Mouse (Mus musculus) Patski (cell line): ENCODE measurements around the gene Lnx2. TPM values are rescaled to one million over a fixed set of nuclear protein-coding genes. Genes with fewer than 3 reads are reported as not detected.

Experiments
- ATAC-seq: fragments of 100-300 bp; one replicate; pipeline ENCODE4 v1.8.0; 2021
- CTCF ChIA-PET: fragments of 350-600 bp; sonication (Branson Sonifier 250); formaldehyde crosslinking; loops from one replicate; lab custom pipeline; 2022; ENCODE audit warnings: inconsistent platforms; lab: Charles Lee
- POLR2A ChIA-PET: fragments of 350-600 bp; sonication (Branson Sonifier 250); formaldehyde crosslinking; loops from one replicate; lab custom pipeline; 2022; ENCODE audit warnings: antibody characterized with exemption, inconsistent platforms; lab: Charles Lee
- DNase-seq: peaks from one replicate; pipeline ENCODE4 v3.0.0-alpha.2; 2011; ENCODE audit warnings: low read depth, low spot score
- H3K27me3 ChIP-seq: fragments of 371-371 bp; one replicate; pipeline ENCODE4 v1.5.1; 2021
- CTCF ChIP-seq: fragments of 100-300 bp; IDR thresholded peaks from one replicate; pipeline ENCODE4 v1.5.1; 2021
- in situ Hi-C: fragments of 300-500 bp; cut with MboI; formaldehyde crosslinking; loops from 3 replicates; pipeline ENCODE4 v1.11.1; 2018; ENCODE audit warnings: low pct_unique_long_range_greater_than_20kb, mixed read lengths
- polyA plus RNA-seq: library from polyadenylated mRNA; unstranded; gene quantifications from one replicate; pipeline ENCODE4 v1.2.3, GENCODE M21; 2021

The Lnx2 gene
- polyA plus RNA-seq, 1 experiment from 2014 or later, result 15.4 TPM

- CTCF ChIA-PET, result interaction anchor here (0.7 to 1.5 kb wide), 4 partner anchors 9 to 198 kb away, joined by 3 to 4 read pairs (median 3); no protein-coding TSS in a partner anchor
- in situ Hi-C loops, result no loop called here
These were observed 38.8 kb downstream of the Lnx2 start for GRCm38 (mm10) chr5:147037601-147038000.

GRCm38 (mm10) chr5:147036661-147037060, 39.7 kb downstream of the Lnx2 start:
- POLR2A ChIA-PET, result no interaction called here
- no peak for TF ChIP-seq CTCF
- ATAC-seq, result no peak
- no peak for DNase-seq
- in situ Hi-C loops, result no loop called here
- no peaks in the 10 kb centered on the region for H3K27me3 ChIP-seq
- CTCF ChIA-PET, result interaction anchor here (1.1 kb wide), 1 partner anchor 36 kb away, joined by 3 read pairs; no protein-coding TSS in a partner anchor

More at GRCm38 (mm10) chr5:147037601-147038000, 38.8 kb downstream of the Lnx2 start:
- TF ChIP-seq CTCF, result no peak
- DNase-seq (no peak), ATAC-seq (no peak)
- no peaks in the 10 kb centered on the region for H3K27me3 ChIP-seq
- POLR2A ChIA-PET, result interaction anchor here (0.6 kb wide), 1 partner anchor 51 kb away, joined by 4 read pairs; no protein-coding TSS in a partner anchor

- TF ChIP-seq CTCF, result no peak
- ChIA-PET POLR2A (no interaction called here), CTCF (interaction anchor here (1.1 kb wide), 1 partner anchor 36 kb away, joined by 3 read pairs; no protein-coding TSS in a partner anchor)
- no peaks in the 10 kb centered on the region for H3K27me3 ChIP-seq
- DNase-seq, result no peak
- in situ Hi-C loops, result no loop called here
- ATAC-seq, result no peak
These were observed 40.4 kb downstream of the Lnx2 start for GRCm38 (mm10) chr5:147036028-147036427.

GRCm38 (mm10) chr5:147035301-147035700, 41.1 kb downstream of the Lnx2 start:
- CTCF ChIA-PET, result interaction anchor here (0.9 kb wide), 1 partner anchor 12 kb away, joined by 4 read pairs; no protein-coding TSS in a partner anchor
- TF ChIP-seq CTCF, result no peak
- POLR2A ChIA-PET, result interaction anchor here (1.4 kb wide), 1 partner anchor 11 kb away, joined by 5 read pairs; no protein-coding TSS in a partner anchor
- H3K27me3 ChIP-seq, result no peaks in the 10 kb centered on the region
- DNase-seq (no peak), ATAC-seq (no peak)
- in situ Hi-C loops, result no loop called here

- POLR2A ChIA-PET, result interaction anchor here (1.4 kb wide), 1 partner anchor 12 kb away, joined by 5 read pairs; no protein-coding TSS in a partner anchor
- TF ChIP-seq CTCF, result no peak
- H3K27me3 ChIP-seq, result no peaks in the 10 kb centered on the region
- in situ Hi-C loops, result no loop called here
- no peak for ATAC-seq
- CTCF ChIA-PET, result interaction anchor here (1.3 kb wide), 1 partner anchor 10 kb away, joined by 3 read pairs; no protein-coding TSS in a partner anchor
- DNase-seq, result no peak
These were observed 42.1 kb downstream of the Lnx2 start for GRCm38 (mm10) chr5:147034283-147034682.

GRCm38 (mm10) chr5:147033155-147033554, 43.2 kb downstream of the Lnx2 start:
- ChIA-PET POLR2A (no interaction called here), CTCF (interaction anchor here (1.0 to 1.6 kb wide), 3 partner anchors 11 to 47 kb away, joined by 3 read pairs; no protein-coding TSS in a partner anchor)
- H3K27me3 ChIP-seq, result no peaks in the 10 kb centered on the region
- DNase-seq (no peak), ATAC-seq (no peak)
- TF ChIP-seq CTCF, result no peak
- in situ Hi-C loops, result no loop called here

GRCm38 (mm10) chr5:147031281-147031680, 45.1 kb downstream of the Lnx2 start:
- DNase-seq (no peak), ATAC-seq (no peak)
- ChIA-PET CTCF (interaction anchor here (1.3 kb wide), 1 partner anchor 9 kb away, joined by 4 read pairs; no protein-coding TSS in a partner anchor), POLR2A (no interaction called here)
- in situ Hi-C loops, result no loop called here
- no peak for TF ChIP-seq CTCF
- H3K27me3 ChIP-seq, result no peaks in the 10 kb centered on the region

- H3K27me3 ChIP-seq, result no peaks in the 10 kb centered on the region
- POLR2A ChIA-PET, result no interaction called here
- in situ Hi-C loops, result no loop called here
- DNase-seq (no peak), ATAC-seq (no peak)
- CTCF ChIA-PET, result interaction anchor here (0.9 to 1.3 kb wide), 2 partner anchors 10 to 15 kb away, joined by 3 read pairs; no protein-coding TSS in a partner anchor
- no peak for TF ChIP-seq CTCF
These were observed 51.9 kb downstream of the Lnx2 start for GRCm38 (mm10) chr5:147024331-147025034.

GRCm38 (mm10) chr5:147023245-147023970, 53.0 kb downstream of the Lnx2 start:
- no peak for ATAC-seq
- in situ Hi-C loops, result no loop called here
- DNase-seq, result no peak

GRCm38 (mm10) chr5:147021546-147022265, 54.7 kb downstream of the Lnx2 start:
- TF ChIP-seq CTCF, result no peak
- H3K27me3 ChIP-seq, result no peaks in the 10 kb centered on the region
- in situ Hi-C loops, result no loop called here
- ChIA-PET CTCF (interaction anchor here (2.0 kb wide), 1 partner anchor 9 kb away, joined by 4 read pairs; no protein-coding TSS in a partner anchor), POLR2A (interaction anchor here (1.0 kb wide), 1 partner anchor 21 kb away, joined by 3 read pairs; no protein-coding TSS in a partner anchor)
- ATAC-seq, result no peak
- no peak for DNase-seq

More at GRCm38 (mm10) chr5:147023245-147023970, 53.0 kb downstream of the Lnx2 start:
- no peaks in the 10 kb centered on the region for H3K27me3 ChIP-seq
- no peak for TF ChIP-seq CTCF
- ChIA-PET CTCF (interaction anchor here (1.3 to 2.0 kb wide), 2 partner anchors 11 to 14 kb away, joined by 3 to 4 read pairs; no protein-coding TSS in a partner anchor), POLR2A (no interaction called here)
